Mouse (Mus musculus) adrenal gland, postnatal 25 days (tissue): Measurements from ENCODE around the gene Shmt2. TPM values are rescaled to one million over a fixed set of nuclear protein-coding genes. Genes with fewer than 3 reads are reported as not detected.

Experiments used
- DNase-seq: peaks from one replicate; pipeline ENCODE4 v3.0.0; 2021; ENCODE audit warnings: mixed read lengths
- total RNA-seq: library from RNA; stranded (reverse); gene quantifications from 2 replicates; pipeline ENCODE4 v1.2.3, GENCODE M21; 2021

Shmt2 gene
- total RNA-seq, 1 experiment from 2014 or later: 56.3 TPM

DNA sequence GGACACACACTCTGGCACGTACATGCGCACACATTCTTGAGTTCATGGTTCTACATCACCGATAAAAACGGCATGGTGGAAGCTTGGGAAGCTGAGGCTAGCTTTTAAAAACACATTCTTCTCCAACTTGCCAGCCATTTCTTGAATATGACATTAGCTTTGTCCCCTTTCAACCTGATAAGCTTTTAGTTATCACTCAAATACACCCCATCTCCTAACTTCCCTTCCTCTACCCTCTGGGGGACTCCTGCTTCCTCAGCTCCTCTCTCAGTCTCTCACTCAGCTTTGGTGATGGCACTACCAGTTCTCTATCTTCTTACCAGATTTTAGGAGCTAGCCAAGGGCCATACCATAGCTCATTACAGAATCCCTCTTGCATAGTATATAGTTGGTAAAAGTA is 47.1 kb downstream of the Shmt2 start:
- no peak for DNase-seq

DNA sequence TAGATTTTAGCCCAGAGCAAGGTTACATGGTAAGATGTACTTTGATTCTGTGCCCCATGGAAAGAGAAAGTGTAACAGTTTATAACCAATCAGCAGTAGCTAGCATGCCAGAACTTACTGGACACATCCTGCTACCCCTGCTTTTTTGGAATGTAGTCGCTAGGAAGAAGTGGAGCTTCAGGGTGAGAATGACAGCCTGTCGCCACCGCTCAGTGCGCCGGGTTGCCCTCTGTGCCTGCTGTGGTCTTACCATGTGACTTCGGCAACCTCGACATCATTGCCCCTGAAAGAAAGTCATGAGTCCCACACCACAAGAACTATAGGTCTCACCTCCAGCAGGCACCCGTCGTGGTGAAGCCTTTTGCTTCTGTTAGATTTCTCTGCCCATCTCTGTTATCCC is 49.5 kb downstream of the Shmt2 start:
- DNase-seq: no peak

DNA sequence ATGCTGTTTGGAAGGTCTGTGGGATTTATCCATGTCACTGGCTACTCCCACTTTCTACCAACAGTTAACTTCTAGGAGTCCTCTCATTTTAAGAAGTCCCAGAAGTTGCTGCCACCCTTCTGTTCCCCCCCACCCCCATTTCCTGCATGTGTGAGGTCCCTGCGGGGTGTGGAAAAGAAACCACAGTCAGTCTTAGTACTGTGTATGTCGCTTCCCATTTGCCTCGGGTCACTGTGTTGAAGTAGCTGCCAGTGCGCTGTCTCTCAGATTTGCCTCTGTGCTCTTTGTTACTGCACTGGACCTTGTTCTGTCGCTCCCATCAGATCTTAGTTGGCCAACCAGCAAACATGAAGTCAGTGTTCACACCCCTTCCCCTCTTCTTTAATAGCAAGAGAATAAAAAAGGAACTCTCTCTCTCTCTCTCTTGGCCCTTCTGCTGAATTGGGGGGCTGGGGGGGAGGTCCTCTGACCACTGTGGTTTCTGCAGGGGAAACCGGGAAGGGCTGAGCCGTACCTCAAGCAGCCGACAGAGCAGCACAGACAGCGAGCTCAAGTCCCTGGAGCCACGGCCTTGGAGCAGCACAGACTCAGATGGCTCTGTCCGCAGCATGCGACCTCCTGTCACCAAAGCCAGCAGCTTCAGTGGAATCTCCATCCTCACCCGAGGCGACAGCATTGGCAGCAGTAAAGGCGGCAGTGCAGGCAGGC is 50.8 kb downstream of the Shmt2 start:
- DNase-seq: no peak

Other genes starting within 250 kb of the Shmt2 start
- gene Mbd6, start 233.4 kb downstream of the Shmt2 start, total RNA-seq: 73.2 and 73.3 TPM in 2 replicates
- gene Mars, start 210.7 kb downstream of the Shmt2 start, total RNA-seq: 110 and 135 TPM in 2 replicates
- gene Arhgap9, start 200.5 kb downstream of the Shmt2 start, total RNA-seq: 1.1 and 1.6 TPM in 2 replicates
- 2.6 and 4.8 TPM in 2 replicates for gene Gli1, start 180.5 kb downstream of the Shmt2 start, total RNA-seq
- not detected in 2 replicates for gene Inhbe, start 168.0 kb downstream of the Shmt2 start, total RNA-seq
- gene Inhbc, start 152.0 kb downstream of the Shmt2 start, total RNA-seq: 0.67 TPM in 1 of 2 replicates, not detected in the other
- gene R3hdm2, start 142.1 kb downstream of the Shmt2 start, total RNA-seq: 122 and 149 TPM in 2 replicates
- 2.8 and 4.9 TPM in 2 replicates for gene Stac3, start 20.8 kb downstream of the Shmt2 start, total RNA-seq
- 43.2 and 50.0 TPM in 2 replicates for gene Ndufa4l2, start 7.5 kb downstream of the Shmt2 start, total RNA-seq
- gene Nxph4, start 12.1 kb upstream of the Shmt2 start, total RNA-seq: 8.3 and 10.0 TPM in 2 replicates
- gene Lrp1, start 98.7 kb upstream of the Shmt2 start, total RNA-seq: 196 and 254 TPM in 2 replicates
- gene Stat6, start 120.5 kb upstream of the Shmt2 start, total RNA-seq: 117 and 121 TPM in 2 replicates
- 9.6 and 13.7 TPM in 2 replicates for gene Nemp1, start 144.5 kb upstream of the Shmt2 start, total RNA-seq
- gene Nab2, start 146.1 kb upstream of the Shmt2 start, total RNA-seq: 19.0 and 21.7 TPM in 2 replicates
- gene Myo1a, start 182.7 kb upstream of the Shmt2 start, total RNA-seq: 0.33 and 1.1 TPM in 2 replicates
- gene Tac2, start 202.0 kb upstream of the Shmt2 start, total RNA-seq: not detected in 2 replicates
- 12.3 and 13.5 TPM in 2 replicates for gene Zbtb39, start 217.1 kb upstream of the Shmt2 start, total RNA-seq
- gene Gpr182, start 229.3 kb upstream of the Shmt2 start, total RNA-seq: 10.9 and 11.4 TPM in 2 replicates
- 0.57 and 1.3 TPM in 2 replicates for gene Rdh1, start 237.3 kb upstream of the Shmt2 start, total RNA-seq
- 1.0 and 2.7 TPM in 2 replicates for gene Rdh16f1, start 237.3 kb upstream of the Shmt2 start, total RNA-seq